Mouse (Mus musculus): ENCODE measurements around the gene Evi5. TPM values are rescaled to one million over a fixed set of nuclear protein-coding genes. Genes with fewer than 3 reads are reported as not detected.
"Not testable (repeated sequence)": the region's sequence is repeated elsewhere in the genome, so short reads cannot be mapped to it uniquely, and the experiment has no call there.

Gene Evi5
- polyA plus RNA-seq, 1 experiment from 2014 or later, result 78.1 TPM

- peak within 1 kb of the TSS; percentile 62 for H3K4me2 ChIP-seq
- peaks cover 12% of the 10 kb centered on the region; the same call in 1 of the 2 replicates for H3K4me1 ChIP-seq
Measured at GRCm38 (mm10) chr5:107900206-107901013, 25.5 kb upstream of the Evi5 start, which contains the start of gene Rpl5. TSS of gene Rpl5 (plus strand) at chr5:107900502.

GRCm38 (mm10) chr5:107896265-107896664, 21.4 kb upstream of the Evi5 start:
- Histone ChIP-seq H3K4me2 (no peak overlapping the region), H3K27me3 (0 out of 2 replicates have a peak, but pooled peaks cover 5% of the 10 kb centered on the region), H3K36me3 (no peaks in the 10 kb centered on the region), H3K4me1 (no peaks in the 10 kb centered on the region), H3K9me3 (replicated peaks) (no peaks in the 10 kb centered on the region), H3K4me3 (replicated peaks) (no peak overlapping the region), H3K27ac (no peak overlapping the region), H3K9ac (no peak overlapping the region)
- 69% methylated on average over 1 of the region's 1 CpGs for WGBS
- ATAC-seq (replicated peaks; ENCODE audit: low FRiP score), result no peak

More at GRCm38 (mm10) chr5:107900206-107901013, 25.5 kb upstream of the Evi5 start, which contains the start of gene Rpl5:
- peak within 1 kb of the TSS; percentile 89 for H3K27ac ChIP-seq
- 0 out of 2 replicates have a peak, but pooled peaks cover 5% of the 10 kb centered on the region for H3K27me3 ChIP-seq
- H3K4me3 ChIP-seq (replicated peaks), result peak within 1 kb of the TSS; percentile 97
- peaks cover 33% of the 10 kb centered on the region for H3K36me3 ChIP-seq
- WGBS, result 4% methylated on average over 66 of the region's 66 CpGs
- no peaks in the 10 kb centered on the region for H3K9me3 ChIP-seq (replicated peaks)
- H3K9ac ChIP-seq, result peak within 1 kb of the TSS; percentile 98
- ATAC-seq (replicated peaks; ENCODE audit: low FRiP score), result peak; percentile 98

- H3K36me3 ChIP-seq, result no peaks in the 10 kb centered on the region
- ATAC-seq (replicated peaks; ENCODE audit: low FRiP score), result no peak
- no peak overlapping the region for H3K27ac ChIP-seq
- 69% methylated on average over 7 of the region's 7 CpGs for WGBS
- H3K4me2 ChIP-seq, result no peak overlapping the region
- H3K4me3 ChIP-seq (replicated peaks), result no peak overlapping the region
- 0 out of 2 replicates have a peak, but pooled peaks cover 5% of the 10 kb centered on the region for H3K27me3 ChIP-seq
- no peaks in the 10 kb centered on the region for H3K9me3 ChIP-seq (replicated peaks)
- H3K9ac ChIP-seq, result no peak overlapping the region
- 0 out of 2 replicates have a peak, but pooled peaks cover 2% of the 10 kb centered on the region for H3K4me1 ChIP-seq
Measured at GRCm38 (mm10) chr5:107894676-107895075, 19.8 kb upstream of the Evi5 start.

- not testable (repeated sequence) for H3K9me3 ChIP-seq (replicated peaks); H3K9ac ChIP-seq; H3K27ac ChIP-seq; ATAC-seq (replicated peaks; ENCODE audit: low FRiP score); H3K4me1 ChIP-seq; H3K27me3 ChIP-seq; H3K4me2 ChIP-seq; H3K4me3 ChIP-seq (replicated peaks); H3K36me3 ChIP-seq
- 100% methylated on average over 1 of the region's 1 CpGs for WGBS
Measured at GRCm38 (mm10) chr5:107891515-107891914, 16.6 kb upstream of the Evi5 start.

- Histone ChIP-seq H3K36me3 (no peaks in the 10 kb centered on the region), H3K9me3 (replicated peaks) (no peaks in the 10 kb centered on the region), H3K4me1 (0 out of 2 replicates have a peak, but pooled peaks cover 2% of the 10 kb centered on the region), H3K4me2 (no peak overlapping the region), H3K9ac (no peak overlapping the region), H3K27ac (peak overlapping the region; percentile 63; the same call in 1 of the 2 replicates), H3K27me3 (no peaks in the 10 kb centered on the region), H3K4me3 (replicated peaks) (no peak overlapping the region)
- WGBS, result 53% methylated on average over 9 of the region's 9 CpGs
- ATAC-seq (replicated peaks; ENCODE audit: low FRiP score), result 0 out of 2 replicates have a peak, but pooled peaks have one; percentile 56
Measured at GRCm38 (mm10) chr5:107889994-107890888, 15.3 kb upstream of the Evi5 start.

GRCm38 (mm10) chr5:107880710-107881109, 5.8 kb upstream of the Evi5 start:
- H3K27ac ChIP-seq, result no peak overlapping the region

GRCm38 (mm10) chr5:107877053-107877452, 2.1 kb upstream of the Evi5 start:
- H3K27ac ChIP-seq, result no peak overlapping the region
- H3K9me3 ChIP-seq (replicated peaks), result no peaks in the 10 kb centered on the region
- no peaks in the 10 kb centered on the region for H3K4me1 ChIP-seq
- ATAC-seq (replicated peaks; ENCODE audit: low FRiP score), result no peak
- 89% methylated on average over 1 of the region's 1 CpGs for WGBS
- no peaks in the 10 kb centered on the region for H3K27me3 ChIP-seq
- no peak overlapping the region for H3K4me2 ChIP-seq
- no peak overlapping the region for H3K4me3 ChIP-seq (replicated peaks)
- no peaks in the 10 kb centered on the region for H3K36me3 ChIP-seq
- no peak overlapping the region for H3K9ac ChIP-seq

More at GRCm38 (mm10) chr5:107880710-107881109, 5.8 kb upstream of the Evi5 start:
- no peaks in the 10 kb centered on the region for H3K27me3 ChIP-seq
- H3K36me3 ChIP-seq, result no peaks in the 10 kb centered on the region
- H3K9ac ChIP-seq, result no peak overlapping the region
- 0 out of 2 replicates have a peak, but pooled peaks have one; percentile 56 for ATAC-seq (replicated peaks; ENCODE audit: low FRiP score)
- H3K4me2 ChIP-seq, result no peak overlapping the region
- H3K4me1 ChIP-seq, result no peaks in the 10 kb centered on the region
- H3K9me3 ChIP-seq (replicated peaks), result no peaks in the 10 kb centered on the region
- no peak overlapping the region for H3K4me3 ChIP-seq (replicated peaks)
- WGBS, result 78% methylated on average over 5 of the region's 5 CpGs

GRCm38 (mm10) chr5:107875261-107875611, 329 bp upstream of the Evi5 start:
- H3K27me3 ChIP-seq, result 0 out of 2 replicates have a peak, but pooled peaks cover 3% of the 10 kb centered on the region
- H3K9me3 ChIP-seq (replicated peaks), result no peaks in the 10 kb centered on the region
- H3K4me2 ChIP-seq, result no peak overlapping the region
- peak; percentile 57; the same call in 1 of the 2 replicates for ATAC-seq (replicated peaks; ENCODE audit: low FRiP score)
- no peak overlapping the region for H3K4me3 ChIP-seq (replicated peaks)
- H3K9ac ChIP-seq, result no peak overlapping the region
- H3K4me1 ChIP-seq, result no peaks in the 10 kb centered on the region
- H3K27ac ChIP-seq, result no peak overlapping the region
- no peaks in the 10 kb centered on the region for H3K36me3 ChIP-seq

- H3K9me3 ChIP-seq (replicated peaks), result no peaks in the 10 kb centered on the region
- no peak for ATAC-seq (replicated peaks; ENCODE audit: low FRiP score)
- WGBS, result 77% methylated on average over 7 of the region's 7 CpGs
- H3K27ac ChIP-seq, result no peak overlapping the region
- H3K36me3 ChIP-seq, result no peaks in the 10 kb centered on the region
- no peaks in the 10 kb centered on the region for H3K4me1 ChIP-seq
- no peak overlapping the region for H3K4me2 ChIP-seq
- no peak overlapping the region for H3K4me3 ChIP-seq (replicated peaks)
- 0 out of 2 replicates have a peak, but pooled peaks cover 3% of the 10 kb centered on the region for H3K27me3 ChIP-seq
- H3K9ac ChIP-seq, result no peak overlapping the region
Measured at GRCm38 (mm10) chr5:107873886-107874302, 1.0 kb downstream of the Evi5 start.

GRCm38 (mm10) chr5:107873330-107873729, 1.6 kb downstream of the Evi5 start:
- Histone ChIP-seq H3K9me3 (replicated peaks) (no peaks in the 10 kb centered on the region), H3K4me3 (replicated peaks) (no peak overlapping the region), H3K27ac (no peak overlapping the region), H3K4me2 (no peak overlapping the region), H3K36me3 (no peaks in the 10 kb centered on the region), H3K4me1 (no peaks in the 10 kb centered on the region), H3K27me3 (0 out of 2 replicates have a peak, but pooled peaks cover 3% of the 10 kb centered on the region), H3K9ac (no peak overlapping the region)
- ATAC-seq (replicated peaks; ENCODE audit: low FRiP score), result no peak
- WGBS, result 93% methylated on average over 6 of the region's 6 CpGs

GRCm38 (mm10) chr5:107869701-107870100, 5.2 kb downstream of the Evi5 start:
- no peak overlapping the region for H3K9ac ChIP-seq
- H3K27me3 ChIP-seq, result 0 out of 2 replicates have a peak, but pooled peaks cover 3% of the 10 kb centered on the region
- peaks cover 16% of the 10 kb centered on the region for H3K4me1 ChIP-seq
- WGBS, result 62% methylated on average over 2 of the region's 2 CpGs
- H3K9me3 ChIP-seq (replicated peaks), result no peaks in the 10 kb centered on the region
- no peak overlapping the region for H3K27ac ChIP-seq
- H3K36me3 ChIP-seq, result no peaks in the 10 kb centered on the region
- no peak for ATAC-seq (replicated peaks; ENCODE audit: low FRiP score)
- H3K4me2 ChIP-seq, result no peak overlapping the region
- H3K4me3 ChIP-seq (replicated peaks), result no peak overlapping the region
